Mouse (Mus musculus) heart, postnatal 14 days (tissue): ENCODE measurements around the gene Fcgrt. TPM values are rescaled to one million over a fixed set of nuclear protein-coding genes. Genes with fewer than 3 reads are reported as not detected.
A peak's percentile ranks its signal among the peaks of the same experiment; 100 is the strongest.
"Not testable (repeated sequence)": the region's sequence is repeated elsewhere in the genome, so short reads cannot be mapped to it uniquely, and the experiment has no call there.

Experiments used
- DNase-seq, 2 experiments: peaks; one replicate each; pipeline ENCODE4 v3.0.0; 2021 to 2022
- intact Hi-C: fragments of 180-260 bp; cut with DNase I; formaldehyde crosslinking; loops from one replicate; pipeline ENCODE4 v1.15.1; 2025
- total RNA-seq, 2 experiments: library from RNA; stranded (reverse); gene quantifications; 2 replicates each; pipeline ENCODE4 v1.2.3; 2021

Gene Fcgrt
- total RNA-seq, 2 experiments from 2014 or later: 72.0 to 76.7 TPM

- intact Hi-C loops: loop anchor here (5.0 kb wide), 1 partner anchor 151 kb away; no protein-coding TSS in a partner anchor
- DNase-seq: no peak
Observed at GRCm38 (mm10) chr7:45133446-45134159, 30.0 kb upstream of the Fcgrt start.

- intact Hi-C loops: loop anchor here (5.0 kb wide), 1 partner anchor 150 kb away; no protein-coding TSS in a partner anchor
- DNase-seq: no peak
Observed at GRCm38 (mm10) chr7:45131850-45132249, 28.2 kb upstream of the Fcgrt start.

- intact Hi-C loops: loop anchor here (5.0 kb wide), 1 partner anchor 148 kb away; no protein-coding TSS in a partner anchor
- no peak for DNase-seq
Observed at GRCm38 (mm10) chr7:45129776-45130512, 26.3 kb upstream of the Fcgrt start.

GRCm38 (mm10) chr7:45129318-45129717, 25.7 kb upstream of the Fcgrt start:
- intact Hi-C loops: no loop called here
- peak; percentile 54 to 62 for DNase-seq

GRCm38 (mm10) chr7:45128624-45129246, 25.1 kb upstream of the Fcgrt start, which contains the start of gene Rpl13a:
Gene Rpl13a, minus strand, starts transcription at chr7:45128761.
- peak; percentile 96 to 97 for DNase-seq
- intact Hi-C loops: no loop called here

GRCm38 (mm10) chr7:45127700-45128224, 24.1 kb upstream of the Fcgrt start:
- intact Hi-C loops: no loop called here

GRCm38 (mm10) chr7:45126844-45127699, 23.4 kb upstream of the Fcgrt start:
- DNase-seq: no peak
- intact Hi-C loops: no loop called here

More at GRCm38 (mm10) chr7:45127700-45128224, 24.1 kb upstream of the Fcgrt start:
- DNase-seq: no peak

- intact Hi-C loops: no loop called here
- DNase-seq: no peak
Observed at GRCm38 (mm10) chr7:45126147-45126843, 22.6 kb upstream of the Fcgrt start.

- DNase-seq, intact Hi-C loops: not testable (repeated sequence)
Observed at GRCm38 (mm10) chr7:45125649-45126048, 22.0 kb upstream of the Fcgrt start.

- intact Hi-C loops: no loop called here
- no peak for DNase-seq
Observed at GRCm38 (mm10) chr7:45125144-45125600, 21.5 kb upstream of the Fcgrt start.

- intact Hi-C loops: loop anchor here (5.0 kb wide), 1 partner anchor 42 kb away; no protein-coding TSS in a partner anchor
- DNase-seq: peak; percentile 97 to 99
Observed at GRCm38 (mm10) chr7:45124224-45125143, 20.8 kb upstream of the Fcgrt start, which contains the start of gene Rps11. Gene Rps11, minus strand, starts transcription at chr7:45124439.

- intact Hi-C loops: loop anchor here (5.0 kb wide), 1 partner anchor 41 kb away; no protein-coding TSS in a partner anchor
- no peak for DNase-seq
Observed at GRCm38 (mm10) chr7:45123186-45123570, 19.5 kb upstream of the Fcgrt start.

- intact Hi-C loops: loop anchor here (5.0 kb wide), 1 partner anchor 40 kb away; no protein-coding TSS in a partner anchor
Observed at GRCm38 (mm10) chr7:45122561-45123185, 19.0 kb upstream of the Fcgrt start.

GRCm38 (mm10) chr7:45121966-45122365, 18.3 kb upstream of the Fcgrt start:
- intact Hi-C loops: loop anchor here (5.0 kb wide), 1 partner anchor 40 kb away; no protein-coding TSS in a partner anchor

More at GRCm38 (mm10) chr7:45122561-45123185, 19.0 kb upstream of the Fcgrt start:
- DNase-seq: no peak

GRCm38 (mm10) chr7:45121404-45121803, 17.8 kb upstream of the Fcgrt start:
- peak; percentile 63 to 76 for DNase-seq
- intact Hi-C loops: loop anchor here (5.0 kb wide), 1 partner anchor 39 kb away; no protein-coding TSS in a partner anchor

More at GRCm38 (mm10) chr7:45121966-45122365, 18.3 kb upstream of the Fcgrt start:
- DNase-seq: no peak

- intact Hi-C loops: loop anchor here (5.0 kb wide), 1 partner anchor 38 kb away; no protein-coding TSS in a partner anchor
- no peak for DNase-seq
Observed at GRCm38 (mm10) chr7:45119780-45120709, 16.4 kb upstream of the Fcgrt start.
